Mouse (Mus musculus): Measurements from ENCODE around the gene Tex14. TPM values are rescaled to one million over a fixed set of nuclear protein-coding genes. Genes with fewer than 3 reads are reported as not detected.
"Not testable (repeated sequence)": the region's sequence is repeated elsewhere in the genome, so short reads cannot be mapped to it uniquely, and the experiment has no call there.

Gene Tex14
- polyA plus RNA-seq, 1 experiment from 2014 or later: 0.45 TPM

GRCm38 (mm10) chr11:87443373-87443883, 38.6 kb downstream of the Tex14 start:
- peak; percentile 66 for DNase-seq (ENCODE audit: low spot score)
- Histone ChIP-seq H3K36me3 (ENCODE audit: control insufficient read depth, insufficient read depth, low read length) (no peaks in the 10 kb centered on the region), H3K9me3 (ENCODE audit: control insufficient read depth, low read length) (no peaks in the 10 kb centered on the region), H3K4me3 (ENCODE audit: low read depth, low read length) (no peak overlapping the region), H3K27me3 (ENCODE audit: control insufficient read depth, insufficient read depth, low read length) (no peaks in the 10 kb centered on the region), H3K27ac (ENCODE audit: low read depth, low read length) (0 out of 2 replicates have a peak overlapping the region, but pooled peaks have one; percentile 0), H3K9ac (ENCODE audit: low read length) (no peak overlapping the region), H3K4me1 (ENCODE audit: control insufficient read depth, insufficient read depth, low read length) (0 out of 2 replicates have a peak, but pooled peaks cover 2% of the 10 kb centered on the region), H3K4me2 (ENCODE audit: low read depth) (no peak overlapping the region)
- no peak for ATAC-seq (ENCODE audit: insufficient read depth, low FRiP score, low TSS enrichment)
- WGBS: 0% methylated on average over 5 of the region's 5 CpGs

GRCm38 (mm10) chr11:87444056-87444455, 39.2 kb downstream of the Tex14 start:
- not testable (repeated sequence) for ATAC-seq (ENCODE audit: insufficient read depth, low FRiP score, low TSS enrichment); H3K4me2 ChIP-seq (ENCODE audit: low read depth); H3K27ac ChIP-seq (ENCODE audit: low read depth, low read length); H3K36me3 ChIP-seq (ENCODE audit: control insufficient read depth, insufficient read depth, low read length); H3K4me1 ChIP-seq (ENCODE audit: control insufficient read depth, insufficient read depth, low read length); DNase-seq (ENCODE audit: low spot score); H3K4me3 ChIP-seq (ENCODE audit: low read depth, low read length); H3K9ac ChIP-seq (ENCODE audit: low read length); H3K9me3 ChIP-seq (ENCODE audit: control insufficient read depth, low read length); H3K27me3 ChIP-seq (ENCODE audit: control insufficient read depth, insufficient read depth, low read length)
- WGBS: 74% methylated on average over 10 of the region's 10 CpGs

- Histone ChIP-seq H3K27ac (ENCODE audit: low read depth, low read length) (no peak overlapping the region), H3K27me3 (ENCODE audit: control insufficient read depth, insufficient read depth, low read length) (no peaks in the 10 kb centered on the region), H3K9me3 (ENCODE audit: control insufficient read depth, low read length) (no peaks in the 10 kb centered on the region), H3K36me3 (ENCODE audit: control insufficient read depth, insufficient read depth, low read length) (no peaks in the 10 kb centered on the region), H3K4me1 (ENCODE audit: control insufficient read depth, insufficient read depth, low read length) (0 out of 2 replicates have a peak, but pooled peaks cover 2% of the 10 kb centered on the region), H3K9ac (ENCODE audit: low read length) (no peak overlapping the region), H3K4me3 (ENCODE audit: low read depth, low read length) (no peak overlapping the region), H3K4me2 (ENCODE audit: low read depth) (no peak overlapping the region)
- DNase-seq (ENCODE audit: low spot score): no peak
- no peak for ATAC-seq (ENCODE audit: insufficient read depth, low FRiP score, low TSS enrichment)
- WGBS: 8% methylated on average over 16 of the region's 16 CpGs
Measured at GRCm38 (mm10) chr11:87444735-87445428, 40.0 kb downstream of the Tex14 start.

GRCm38 (mm10) chr11:87445593-87445992, 40.7 kb downstream of the Tex14 start:
- not testable (repeated sequence) for H3K27ac ChIP-seq (ENCODE audit: low read depth, low read length); ATAC-seq (ENCODE audit: insufficient read depth, low FRiP score, low TSS enrichment); H3K27me3 ChIP-seq (ENCODE audit: control insufficient read depth, insufficient read depth, low read length); H3K9me3 ChIP-seq (ENCODE audit: control insufficient read depth, low read length); H3K4me3 ChIP-seq (ENCODE audit: low read depth, low read length); H3K36me3 ChIP-seq (ENCODE audit: control insufficient read depth, insufficient read depth, low read length); H3K9ac ChIP-seq (ENCODE audit: low read length); H3K4me1 ChIP-seq (ENCODE audit: control insufficient read depth, insufficient read depth, low read length); H3K4me2 ChIP-seq (ENCODE audit: low read depth); DNase-seq (ENCODE audit: low spot score)
- 58% methylated on average over 3 of the region's 4 CpGs for WGBS

- no peak overlapping the region for H3K4me3 ChIP-seq (ENCODE audit: low read depth, low read length)
- ATAC-seq (ENCODE audit: insufficient read depth, low FRiP score, low TSS enrichment): no peak
- H3K9me3 ChIP-seq (ENCODE audit: control insufficient read depth, low read length): no peaks in the 10 kb centered on the region
- 93% methylated on average over 3 of the region's 3 CpGs for WGBS
- H3K4me1 ChIP-seq (ENCODE audit: control insufficient read depth, insufficient read depth, low read length): 0 out of 2 replicates have a peak, but pooled peaks cover 2% of the 10 kb centered on the region
- no peak for DNase-seq (ENCODE audit: low spot score)
- no peaks in the 10 kb centered on the region for H3K36me3 ChIP-seq (ENCODE audit: control insufficient read depth, insufficient read depth, low read length)
- H3K4me2 ChIP-seq (ENCODE audit: low read depth): no peak overlapping the region
- no peak overlapping the region for H3K27ac ChIP-seq (ENCODE audit: low read depth, low read length)
- H3K9ac ChIP-seq (ENCODE audit: low read length): no peak overlapping the region
- H3K27me3 ChIP-seq (ENCODE audit: control insufficient read depth, insufficient read depth, low read length): no peaks in the 10 kb centered on the region
Measured at GRCm38 (mm10) chr11:87446159-87446558, 41.3 kb downstream of the Tex14 start.

GRCm38 (mm10) chr11:87447429-87447828, 42.6 kb downstream of the Tex14 start:
- ATAC-seq (ENCODE audit: insufficient read depth, low FRiP score, low TSS enrichment): no peak
- H3K4me3 ChIP-seq (ENCODE audit: low read depth, low read length): no peak overlapping the region
- H3K4me2 ChIP-seq (ENCODE audit: low read depth): no peak overlapping the region
- H3K9me3 ChIP-seq (ENCODE audit: control insufficient read depth, low read length): no peaks in the 10 kb centered on the region
- no peak overlapping the region for H3K9ac ChIP-seq (ENCODE audit: low read length)
- no peaks in the 10 kb centered on the region for H3K27me3 ChIP-seq (ENCODE audit: control insufficient read depth, insufficient read depth, low read length)
- H3K36me3 ChIP-seq (ENCODE audit: control insufficient read depth, insufficient read depth, low read length): no peaks in the 10 kb centered on the region
- no peak for DNase-seq (ENCODE audit: low spot score)
- H3K27ac ChIP-seq (ENCODE audit: low read depth, low read length): no peak overlapping the region
- 0 out of 2 replicates have a peak, but pooled peaks cover under 1% of the 10 kb centered on the region for H3K4me1 ChIP-seq (ENCODE audit: control insufficient read depth, insufficient read depth, low read length)

- H3K36me3 ChIP-seq (ENCODE audit: control insufficient read depth, insufficient read depth, low read length); H3K27me3 ChIP-seq (ENCODE audit: control insufficient read depth, insufficient read depth, low read length); H3K9me3 ChIP-seq (ENCODE audit: control insufficient read depth, low read length); H3K4me1 ChIP-seq (ENCODE audit: control insufficient read depth, insufficient read depth, low read length); H3K27ac ChIP-seq (ENCODE audit: low read depth, low read length): not testable (repeated sequence)
- under 1% methylated on average over 30 of the region's 34 CpGs for WGBS
- peak overlapping the region; percentile 23 for H3K4me3 ChIP-seq (ENCODE audit: low read depth, low read length)
- H3K4me2 ChIP-seq (ENCODE audit: low read depth): peak overlapping the region; percentile 49
- peak overlapping the region; percentile 10; the same call in 1 of the 2 replicates for H3K9ac ChIP-seq (ENCODE audit: low read length)
- DNase-seq (ENCODE audit: low spot score) (peak; percentile 72), ATAC-seq (ENCODE audit: insufficient read depth, low FRiP score, low TSS enrichment) (peak; percentile 92)
Measured at GRCm38 (mm10) chr11:87448081-87448475, 43.2 kb downstream of the Tex14 start.

GRCm38 (mm10) chr11:87448476-87449199, 43.8 kb downstream of the Tex14 start:
- H3K27ac ChIP-seq (ENCODE audit: low read depth, low read length); H3K36me3 ChIP-seq (ENCODE audit: control insufficient read depth, insufficient read depth, low read length); H3K9me3 ChIP-seq (ENCODE audit: control insufficient read depth, low read length); H3K9ac ChIP-seq (ENCODE audit: low read length); H3K4me3 ChIP-seq (ENCODE audit: low read depth, low read length); H3K27me3 ChIP-seq (ENCODE audit: control insufficient read depth, insufficient read depth, low read length); H3K4me2 ChIP-seq (ENCODE audit: low read depth); H3K4me1 ChIP-seq (ENCODE audit: control insufficient read depth, insufficient read depth, low read length): not testable (repeated sequence)
- ATAC-seq (ENCODE audit: insufficient read depth, low FRiP score, low TSS enrichment) (peak; percentile 96), DNase-seq (ENCODE audit: low spot score) (peak; percentile 70)
- WGBS: 0% methylated on average over 6 of the region's 32 CpGs

GRCm38 (mm10) chr11:87449200-87449547, 44.3 kb downstream of the Tex14 start:
- no peaks in the 10 kb centered on the region for H3K27me3 ChIP-seq (ENCODE audit: control insufficient read depth, insufficient read depth, low read length)
- no peaks in the 10 kb centered on the region for H3K36me3 ChIP-seq (ENCODE audit: control insufficient read depth, insufficient read depth, low read length)
- no peaks in the 10 kb centered on the region for H3K4me1 ChIP-seq (ENCODE audit: control insufficient read depth, insufficient read depth, low read length)
- no peak overlapping the region for H3K9ac ChIP-seq (ENCODE audit: low read length)
- H3K27ac ChIP-seq (ENCODE audit: low read depth, low read length): no peak overlapping the region
- H3K4me3 ChIP-seq (ENCODE audit: low read depth, low read length): no peak overlapping the region
- no peak for ATAC-seq (ENCODE audit: insufficient read depth, low FRiP score, low TSS enrichment)
- H3K4me2 ChIP-seq (ENCODE audit: low read depth): no peak overlapping the region
- no peaks in the 10 kb centered on the region for H3K9me3 ChIP-seq (ENCODE audit: control insufficient read depth, low read length)
- no peak for DNase-seq (ENCODE audit: low spot score)
- WGBS: 13% methylated on average over 3 of the region's 3 CpGs
